Mouse (Mus musculus): Measurements from ENCODE around the gene Arid1b.

Gene Arid1b

DNA sequence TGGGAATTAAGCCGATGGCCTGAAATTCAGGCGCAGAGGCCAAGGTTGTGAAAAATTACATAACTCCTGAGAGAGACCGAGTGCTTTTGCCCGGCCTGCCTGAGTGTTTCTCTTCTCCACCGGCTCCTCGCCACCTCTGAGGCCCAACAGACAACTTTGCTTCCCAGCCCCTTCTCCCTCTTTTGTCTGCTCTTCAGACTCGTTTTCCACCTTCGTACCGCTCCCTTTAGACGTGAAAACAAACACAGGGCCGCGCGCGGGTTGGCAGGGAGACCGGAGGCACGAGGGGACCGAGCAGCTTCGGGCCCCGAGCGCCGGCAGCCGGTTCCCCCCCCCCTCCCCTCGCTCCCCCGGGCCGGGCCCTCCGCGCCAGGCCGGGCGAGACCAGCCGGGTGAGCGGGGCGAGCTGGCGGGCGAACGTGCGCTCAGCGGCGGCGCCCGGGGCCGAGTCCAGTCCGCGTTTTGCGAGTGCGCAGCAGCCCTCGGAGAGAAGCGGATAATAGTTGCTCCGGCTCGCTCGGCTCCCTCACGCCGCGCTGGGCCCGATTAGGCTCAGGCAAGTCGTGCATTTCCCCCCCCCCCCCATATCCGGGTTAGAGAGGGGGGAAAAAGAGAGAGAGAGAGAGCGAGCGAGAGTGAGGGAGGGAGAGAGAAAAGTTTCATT lies at the start of gene Arid1b:
Gene Arid1b (plus strand): TSS at position 493 of the 664 bp plus-strand sequence.
- no peak for DNase-seq (ENCODE audit: low read depth)

DNA sequence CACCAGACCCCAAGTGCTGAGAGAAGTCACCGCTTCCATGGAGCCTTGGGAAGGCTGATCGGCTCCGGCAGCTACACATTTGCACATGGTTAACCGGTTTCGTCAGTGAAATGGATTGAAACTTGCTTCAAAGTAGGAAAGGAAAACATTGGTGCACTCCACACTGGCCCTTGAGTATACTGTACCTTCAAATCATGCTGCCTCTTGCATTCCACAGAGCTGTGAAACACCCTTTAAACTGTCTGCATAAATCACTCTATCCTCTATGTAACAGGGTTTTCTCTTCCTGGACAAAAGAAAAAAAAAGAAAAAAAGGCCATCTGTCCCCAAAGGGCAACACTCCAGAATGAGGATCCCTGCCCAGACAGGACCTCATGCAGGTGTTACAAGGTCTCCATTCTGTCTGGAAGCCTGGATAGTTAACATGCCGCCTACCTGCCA lies 48.8 kb upstream of the Arid1b start:
- DNase-seq (ENCODE audit: low read depth): no peak

DNA sequence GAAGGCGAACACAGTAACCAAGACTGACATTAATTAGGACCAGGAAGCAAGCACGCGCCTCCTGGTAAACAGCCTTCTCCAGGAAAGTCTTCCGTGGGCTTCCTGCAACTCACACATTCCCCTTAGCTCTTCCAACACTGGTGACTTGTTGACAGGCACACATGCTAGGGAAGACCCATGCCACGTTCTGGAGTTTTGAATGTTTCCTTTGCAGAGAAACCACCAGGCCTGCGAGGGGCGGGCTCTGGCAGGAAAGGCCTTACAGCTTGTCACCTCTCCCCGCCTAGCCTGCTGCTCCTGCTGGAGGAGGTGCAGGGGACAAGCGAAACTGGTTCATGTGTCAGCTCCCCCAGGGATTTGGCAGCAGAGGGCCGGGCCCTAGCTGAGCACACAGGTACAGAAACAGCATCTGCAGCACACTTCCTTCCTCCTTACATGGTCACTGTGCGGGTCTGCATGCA lies 48.2 kb upstream of the Arid1b start:
- peak; percentile 14 for DNase-seq (ENCODE audit: low read depth)

DNA sequence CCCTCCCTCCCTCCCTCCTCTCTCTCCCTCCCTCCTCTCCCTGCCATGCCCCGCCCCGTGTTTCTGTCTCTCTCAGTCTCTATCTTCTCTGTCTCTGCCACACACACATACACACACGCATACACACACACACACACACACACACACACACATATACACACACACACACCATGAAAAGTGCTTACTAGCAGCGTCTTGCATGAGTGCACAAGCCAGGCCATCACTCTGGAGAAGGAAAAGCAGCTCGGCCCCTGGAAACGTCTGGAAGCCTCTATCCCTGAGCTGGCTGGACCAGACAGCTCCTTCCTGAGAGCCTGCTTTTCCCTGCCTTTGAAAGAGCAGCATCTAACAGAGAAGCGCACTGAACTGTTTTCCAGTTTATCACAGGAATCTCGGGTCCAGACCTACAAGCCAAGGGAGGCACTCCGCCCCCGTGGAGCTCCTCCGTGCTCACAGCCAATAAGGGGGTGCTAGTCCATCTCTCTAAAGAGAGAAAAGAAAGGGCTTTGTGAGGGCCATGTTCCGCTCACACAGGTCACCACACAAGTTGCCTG lies 47.6 kb upstream of the Arid1b start:
- DNase-seq (ENCODE audit: low read depth): no peak

DNA sequence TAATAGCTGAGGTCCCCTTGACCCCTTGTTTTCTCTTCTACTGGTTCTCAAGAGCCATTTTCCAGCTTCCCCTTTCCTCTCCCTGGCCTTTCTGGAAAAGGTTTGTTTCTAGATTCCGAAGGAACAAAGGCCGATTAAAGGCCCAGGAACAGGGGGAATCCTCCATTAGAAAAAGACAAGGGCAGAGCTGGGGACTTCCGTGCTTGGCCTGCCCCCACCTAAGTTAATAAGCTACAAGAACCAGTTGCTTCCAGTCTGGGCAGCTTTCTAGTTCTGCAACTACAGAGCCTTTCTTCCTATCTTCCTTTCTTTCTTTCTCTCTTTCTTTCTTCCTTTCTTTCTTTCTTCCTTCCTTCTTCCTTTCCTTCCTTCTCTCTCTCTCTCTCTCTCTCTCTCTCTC lies 47.1 kb upstream of the Arid1b start:
- no peak for DNase-seq (ENCODE audit: low read depth)

DNA sequence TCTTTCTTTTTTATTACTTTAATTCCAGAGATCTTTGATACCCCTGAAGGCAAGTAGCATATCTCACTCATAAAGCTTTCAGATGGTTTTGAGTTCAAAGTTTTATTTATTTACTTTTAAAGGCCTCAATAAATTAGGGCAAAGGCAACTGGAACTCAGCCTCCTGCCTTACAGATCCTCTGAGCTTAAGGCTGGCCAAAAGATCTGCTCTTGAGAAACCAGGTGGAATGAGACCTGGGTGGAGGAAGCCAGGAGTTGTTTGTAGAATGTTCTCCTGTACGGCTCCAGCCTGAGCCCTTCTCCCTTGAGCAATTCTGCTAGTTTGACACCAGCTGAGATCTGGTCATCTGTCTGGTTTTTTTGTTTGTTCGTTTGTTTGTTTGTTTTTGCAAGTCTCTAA lies 46.7 kb upstream of the Arid1b start:
- no peak for DNase-seq (ENCODE audit: low read depth)

DNA sequence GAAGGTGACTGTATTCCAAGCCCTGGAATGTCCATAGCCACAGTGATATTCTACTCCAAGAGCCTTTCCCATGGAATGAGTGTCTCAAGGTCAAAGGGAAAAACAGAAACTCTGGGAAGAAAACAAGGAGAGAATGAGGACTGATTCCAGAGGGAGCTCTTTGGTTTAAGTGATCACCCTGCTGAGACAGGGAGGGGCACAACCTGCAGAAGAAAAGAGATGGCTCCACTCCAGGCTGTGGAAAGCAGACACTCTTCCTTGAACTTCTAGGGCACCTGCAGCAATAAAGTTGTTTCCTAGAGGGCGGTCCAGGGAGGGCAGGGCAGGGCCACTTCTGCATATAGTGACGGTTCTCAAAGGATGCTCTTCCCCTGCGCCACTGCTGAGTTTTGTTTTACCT lies 45.6 kb upstream of the Arid1b start:
- no peak for DNase-seq (ENCODE audit: low read depth)

DNA sequence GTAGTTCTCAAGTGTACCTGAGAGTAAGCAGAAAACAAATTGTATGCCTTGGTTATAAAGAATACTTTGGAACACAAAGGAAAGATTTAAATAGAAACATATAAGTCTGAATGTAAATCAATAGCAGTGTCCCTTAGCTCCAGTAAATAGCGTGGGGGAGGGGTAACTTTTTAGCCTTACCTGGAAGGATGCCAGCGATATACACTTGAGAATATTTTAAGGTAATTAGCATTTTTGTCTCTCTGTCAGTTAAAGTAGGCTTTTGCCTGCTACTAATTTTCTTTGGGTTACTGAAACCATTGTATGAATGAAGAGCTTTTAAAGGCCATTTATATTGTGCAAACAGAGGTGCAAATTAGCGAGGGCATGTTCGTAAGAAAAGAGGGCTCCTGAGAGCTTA lies 39.7 kb upstream of the Arid1b start:
- no peak for DNase-seq (ENCODE audit: low read depth)

DNA sequence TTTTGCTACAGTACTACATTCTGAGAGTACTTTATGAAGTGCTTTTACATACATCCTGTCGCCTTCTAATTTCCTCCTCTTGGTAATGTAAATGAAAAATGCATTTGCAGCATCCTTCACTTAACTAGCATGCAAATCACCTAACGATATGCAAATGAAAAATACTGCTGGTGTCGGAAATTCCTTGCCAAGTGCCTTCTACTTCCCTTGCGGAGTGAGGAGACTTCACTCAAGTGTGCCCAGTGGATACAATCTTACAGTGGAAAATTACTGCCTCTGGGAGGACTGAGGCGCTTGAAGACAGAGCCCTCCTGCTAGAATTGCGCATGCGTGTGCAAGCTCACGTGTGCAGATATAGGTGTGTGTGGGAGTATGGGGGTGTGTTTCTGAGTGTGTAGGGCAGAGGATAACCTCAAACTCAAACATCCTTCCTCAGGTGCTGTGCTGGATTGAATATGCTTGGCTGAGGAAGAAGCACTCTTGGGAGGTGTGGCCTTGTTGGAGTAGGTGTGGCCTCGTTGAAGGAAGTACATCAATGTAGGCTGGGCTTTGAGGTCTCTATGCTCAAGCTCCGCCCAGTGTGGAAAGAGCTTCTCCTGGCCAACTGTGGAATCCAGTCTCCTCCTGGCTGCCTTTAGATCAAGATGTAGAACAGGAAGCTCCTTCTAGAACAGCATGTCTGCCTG lies 29.8 kb upstream of the Arid1b start:
- DNase-seq (ENCODE audit: low read depth): no peak

DNA sequence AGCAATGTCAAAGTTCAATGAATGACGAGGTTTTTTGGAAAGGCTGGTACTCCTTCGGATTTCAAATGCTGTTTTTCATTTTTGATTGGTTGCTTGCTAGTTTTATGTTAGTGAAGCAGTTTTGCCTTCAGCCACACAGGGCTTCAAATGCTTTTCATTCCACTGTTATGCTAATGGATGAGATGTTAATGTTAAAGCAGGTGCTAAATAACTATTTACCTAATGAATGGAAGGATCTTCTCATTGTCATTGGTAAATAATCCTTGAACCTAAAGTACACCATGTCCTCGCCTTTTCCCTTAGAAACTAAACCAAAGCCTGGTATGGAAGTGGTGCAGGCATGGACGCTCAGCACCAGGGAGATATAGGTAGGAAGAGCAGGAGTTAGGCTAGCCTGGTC lies 26.9 kb upstream of the Arid1b start:
- no peak for DNase-seq (ENCODE audit: low read depth)

DNA sequence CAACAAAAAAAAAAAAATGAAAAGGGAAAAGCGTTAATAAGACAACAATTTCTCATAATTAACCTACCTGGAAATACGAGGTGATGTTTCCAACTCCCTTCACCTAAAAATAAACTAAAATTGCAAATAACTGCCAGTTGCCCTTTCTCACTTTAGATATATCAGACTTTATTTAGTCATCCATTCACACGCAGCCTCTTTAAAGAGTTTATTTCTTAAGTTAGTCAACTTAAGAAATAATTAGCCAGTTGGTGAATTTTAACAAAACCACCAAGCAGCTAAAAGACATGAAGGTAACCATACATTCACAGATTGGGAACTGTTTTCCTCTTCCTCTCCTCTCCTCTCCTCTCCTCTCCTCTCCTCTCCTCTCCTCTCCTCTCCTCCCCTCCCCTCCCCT lies 26.1 kb upstream of the Arid1b start:
- no peak for DNase-seq (ENCODE audit: low read depth)

DNA sequence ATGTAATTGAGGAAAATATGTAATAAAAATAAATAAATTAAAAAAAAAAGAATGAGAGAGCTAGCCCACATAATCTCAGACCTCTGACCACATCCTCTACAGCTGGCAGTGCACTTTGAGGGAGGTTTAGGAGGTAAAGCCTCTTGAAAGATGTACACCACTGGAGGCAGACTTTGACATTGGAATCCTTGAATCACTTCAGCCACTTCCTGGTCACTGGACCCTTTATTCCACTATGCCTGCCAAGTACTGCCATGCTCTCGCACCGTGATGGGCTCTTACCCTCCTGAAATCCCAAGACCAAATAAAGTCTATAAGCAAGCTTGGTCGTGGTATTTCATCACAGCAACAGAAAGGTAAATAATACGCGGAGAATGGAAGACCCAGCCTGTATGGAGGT lies 25.3 kb upstream of the Arid1b start:
- no peak for DNase-seq (ENCODE audit: low read depth)

DNA sequence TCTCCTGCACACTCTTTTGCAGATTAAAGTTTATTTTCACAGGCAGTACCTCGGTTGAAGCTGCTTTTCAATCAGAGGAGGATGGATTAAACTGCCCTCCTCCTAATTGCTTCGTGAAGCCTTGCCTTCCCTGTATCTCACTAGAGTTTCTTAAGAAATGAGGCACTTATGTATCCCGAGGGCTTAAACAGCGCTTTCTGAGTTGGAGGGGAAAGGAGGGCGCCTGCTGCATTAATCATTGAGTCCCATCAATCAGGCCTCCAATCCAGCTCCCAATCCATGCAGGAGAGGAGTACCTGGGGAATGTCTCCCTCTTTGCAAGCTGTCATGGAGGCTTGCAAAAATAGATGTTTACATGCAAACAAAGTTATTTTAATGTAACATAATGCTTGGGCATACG lies 21.9 kb upstream of the Arid1b start:
- no peak for DNase-seq (ENCODE audit: low read depth)

DNA sequence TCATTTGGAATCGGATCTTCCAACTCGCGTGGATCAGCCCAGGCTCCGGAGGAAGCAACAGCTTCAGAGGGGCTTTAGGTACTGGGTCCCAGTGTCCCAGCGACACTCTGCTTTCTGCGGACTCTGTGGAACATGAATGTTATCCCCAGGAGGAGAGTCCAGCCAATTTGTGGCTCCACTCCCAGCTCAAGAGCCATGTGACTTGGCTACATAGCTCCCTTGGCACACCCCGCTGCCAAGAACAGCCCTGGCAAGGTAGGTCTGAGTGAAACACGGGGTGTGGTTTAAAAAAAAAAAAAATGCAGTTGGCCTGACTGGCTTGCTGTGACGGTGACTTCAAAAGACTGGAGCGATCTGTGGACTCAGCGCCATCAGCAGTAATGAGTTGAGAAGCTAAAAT lies 19.4 kb upstream of the Arid1b start:
- DNase-seq (ENCODE audit: low read depth): no peak

DNA sequence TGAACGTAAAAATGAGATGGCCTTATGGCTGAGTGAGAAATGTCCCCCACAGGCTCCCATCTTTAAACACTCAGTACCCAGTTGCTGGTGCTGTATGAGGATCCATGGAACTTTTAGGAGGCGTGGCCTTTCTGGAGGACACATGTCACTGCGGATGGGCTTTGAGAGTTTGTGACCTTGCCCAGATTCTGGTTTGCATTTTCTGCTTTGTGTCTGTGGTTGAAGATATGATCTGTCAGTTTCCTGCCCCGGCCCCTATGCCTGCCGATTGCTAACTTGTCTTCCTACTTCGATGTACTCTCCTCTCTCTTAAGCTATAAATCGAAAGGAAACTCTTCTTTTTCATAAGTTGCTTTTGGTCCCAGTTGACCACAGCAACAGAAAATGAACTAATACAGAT lies 14.0 kb upstream of the Arid1b start:
- no peak for DNase-seq (ENCODE audit: low read depth)

DNA sequence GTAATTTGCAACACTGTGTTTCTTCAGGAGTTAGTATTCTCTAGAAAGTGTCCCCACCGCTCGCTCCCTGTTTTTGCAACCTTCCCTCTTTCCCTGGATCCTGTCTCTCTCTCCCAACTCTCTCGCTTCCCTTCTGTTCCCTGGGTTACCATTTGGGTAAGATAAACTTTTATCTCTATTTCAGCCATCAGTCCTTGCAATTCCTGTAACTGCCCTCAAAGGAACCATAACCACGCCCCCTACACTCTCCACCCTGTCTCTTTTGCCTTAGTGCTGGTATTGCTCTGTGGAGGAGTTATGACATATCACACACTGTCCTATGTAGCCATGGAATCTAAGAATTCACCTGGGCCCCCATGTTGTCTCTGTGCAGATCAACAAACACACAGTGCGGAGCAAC lies 11.3 kb upstream of the Arid1b start:
- no peak for DNase-seq (ENCODE audit: low read depth)

DNA sequence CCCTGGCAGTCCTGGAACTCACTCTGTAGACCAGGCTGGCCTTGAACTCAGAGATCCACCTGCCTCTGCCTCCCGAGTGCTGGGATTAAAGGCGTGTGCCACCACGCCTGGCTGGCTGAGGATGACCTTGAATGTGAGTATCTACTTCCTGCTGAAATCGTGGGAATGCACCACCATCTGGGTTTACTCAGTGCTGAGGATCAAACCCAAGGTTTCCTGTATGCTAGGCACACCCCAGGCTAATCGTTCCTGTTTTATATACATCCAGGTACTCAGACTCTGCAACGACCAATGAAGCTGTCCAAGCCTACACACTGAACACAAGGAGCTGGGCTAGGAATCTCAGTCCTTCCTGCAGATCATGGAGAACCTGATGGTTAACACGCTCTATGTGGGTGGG lies 9.4 kb upstream of the Arid1b start:
- no peak for DNase-seq (ENCODE audit: low read depth)

DNA sequence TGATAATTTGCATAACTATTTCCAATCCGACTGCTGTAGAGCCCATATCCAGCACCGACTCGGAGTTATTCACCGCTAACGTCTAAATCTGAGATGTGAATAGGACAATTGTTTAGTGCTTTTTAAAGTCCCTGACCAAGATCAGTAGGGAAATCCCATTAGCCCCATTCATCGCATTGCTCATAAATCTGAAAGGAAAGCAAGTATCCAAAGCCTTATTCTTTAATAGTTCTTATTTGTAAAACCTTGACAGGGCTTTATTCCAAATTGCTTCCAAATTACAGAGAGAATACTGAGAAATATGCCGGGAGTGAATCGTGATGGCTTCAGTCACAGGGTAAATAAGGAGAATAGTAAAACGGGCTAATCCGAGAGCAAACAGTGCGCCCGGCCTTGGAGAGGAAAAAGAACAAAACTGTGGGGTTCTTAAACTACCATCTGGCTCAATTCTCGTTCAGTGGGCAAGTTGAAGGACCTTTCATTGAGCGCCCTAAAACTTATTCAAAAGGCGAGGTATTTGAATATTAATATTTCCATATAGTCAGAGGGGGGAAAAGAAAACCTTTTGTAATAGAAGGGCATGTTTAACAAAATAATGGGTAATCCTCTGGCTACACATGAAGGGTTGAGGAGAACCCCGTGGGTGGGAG lies 3.1 kb upstream of the Arid1b start:
- DNase-seq (ENCODE audit: low read depth): no peak

DNA sequence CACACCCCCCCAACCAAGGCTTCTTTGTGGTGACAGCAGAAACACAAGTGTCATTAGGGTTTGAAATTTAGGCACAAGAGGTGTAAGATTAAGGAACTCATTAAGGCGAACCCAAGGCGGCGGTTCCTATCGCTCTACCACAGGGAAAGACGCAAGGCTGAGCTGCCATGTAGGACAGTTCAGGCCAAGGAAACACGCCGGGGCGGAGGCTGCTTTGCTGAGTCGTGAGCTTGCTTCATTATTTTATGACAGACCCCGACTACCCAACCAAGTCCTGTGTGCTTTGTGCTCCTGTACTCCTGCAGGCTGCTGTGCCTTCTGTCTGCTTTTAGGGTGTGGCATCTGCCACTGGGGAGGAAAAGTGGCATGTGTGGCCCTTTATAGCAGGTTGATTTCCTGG lies 2.5 kb upstream of the Arid1b start:
- DNase-seq (ENCODE audit: low read depth): no peak

DNA sequence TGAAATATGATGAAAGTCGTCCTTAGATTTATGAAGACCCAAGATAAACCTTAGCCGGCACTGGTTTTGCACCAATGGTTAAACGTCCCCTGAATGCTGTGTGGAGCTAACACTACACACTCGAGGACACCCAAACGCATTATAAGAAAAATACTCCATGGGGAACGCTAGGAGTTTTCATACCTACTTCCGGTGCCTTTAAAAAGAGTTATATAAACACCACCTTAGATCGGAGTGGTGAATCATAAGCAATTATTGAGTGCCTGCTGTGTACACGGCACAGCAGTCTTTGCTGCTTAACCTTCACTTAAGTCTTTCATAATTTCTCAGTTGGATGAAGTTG lies 664 bp upstream of the Arid1b start:
- DNase-seq (ENCODE audit: low read depth): no peak

DNA sequence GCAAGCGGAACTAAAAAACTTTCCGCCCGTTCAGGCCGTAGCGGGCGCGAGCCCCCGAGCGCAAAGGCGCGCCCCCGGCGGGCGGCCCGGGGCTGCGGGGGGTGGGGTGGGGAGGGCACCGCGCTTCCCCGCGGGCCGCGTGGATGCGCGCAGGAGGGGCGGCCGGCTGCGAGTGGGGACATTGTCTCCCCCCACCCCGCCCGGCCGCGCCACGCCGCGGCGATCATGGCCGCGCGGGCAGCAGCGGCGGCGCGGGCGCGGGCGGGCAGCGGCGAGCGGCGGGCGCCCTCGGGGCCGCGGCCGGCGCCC lies 326 bp downstream of the Arid1b start:
- no peak for DNase-seq (ENCODE audit: low read depth)

DNA sequence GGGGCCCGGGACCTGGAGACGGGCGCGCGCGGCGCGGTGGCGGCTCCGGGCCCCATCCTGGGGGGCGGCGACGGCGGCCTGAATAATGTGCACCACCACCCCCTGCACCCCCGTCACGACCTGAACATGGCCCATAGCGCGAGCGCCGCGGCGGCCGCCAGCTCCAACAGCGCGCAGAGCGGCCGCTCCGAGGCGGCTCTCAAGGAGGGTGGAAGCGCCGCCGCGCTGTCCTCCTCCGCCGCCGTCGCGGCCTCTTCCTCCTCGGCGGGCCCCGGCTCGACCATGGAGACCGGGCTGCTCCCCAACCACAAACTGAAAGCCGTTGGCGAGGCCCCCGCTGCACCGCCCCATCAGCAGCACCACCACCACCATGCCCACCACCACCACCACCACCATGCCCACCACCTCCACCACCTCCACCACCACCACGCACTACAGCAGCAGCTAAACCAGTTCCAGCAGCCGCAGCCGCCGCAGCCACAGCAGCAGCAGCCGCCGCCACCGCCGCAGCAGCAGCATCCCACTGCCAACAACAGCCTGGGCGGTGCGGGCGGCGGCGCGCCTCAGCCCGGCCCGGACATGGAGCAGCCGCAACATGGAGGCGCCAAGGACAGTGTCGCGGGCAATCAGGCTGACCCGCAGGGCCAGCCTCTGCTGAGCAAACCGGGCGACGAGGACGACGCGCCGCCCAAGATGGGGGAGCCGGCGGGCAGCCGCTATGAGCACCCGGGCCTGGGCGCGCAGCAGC lies 855 bp downstream of the Arid1b start:
- DNase-seq (ENCODE audit: low read depth): no peak

DNA sequence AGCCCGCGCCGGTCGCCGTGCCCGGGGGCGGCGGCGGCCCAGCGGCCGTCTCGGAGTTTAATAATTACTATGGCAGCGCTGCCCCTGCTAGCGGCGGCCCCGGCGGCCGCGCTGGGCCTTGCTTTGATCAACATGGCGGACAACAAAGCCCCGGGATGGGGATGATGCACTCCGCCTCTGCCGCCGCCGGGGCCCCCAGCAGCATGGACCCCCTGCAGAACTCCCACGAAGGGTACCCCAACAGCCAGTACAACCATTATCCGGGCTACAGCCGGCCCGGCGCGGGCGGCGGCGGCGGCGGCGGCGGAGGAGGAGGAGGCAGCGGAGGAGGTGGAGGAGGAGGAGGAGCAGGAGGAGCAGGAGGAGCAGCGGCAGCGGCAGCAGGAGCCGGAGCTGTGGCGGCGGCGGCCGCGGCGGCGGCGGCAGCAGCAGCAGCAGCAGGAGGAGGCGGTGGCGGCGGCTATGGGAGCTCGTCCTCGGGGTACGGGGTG lies 1.5 kb downstream of the Arid1b start:
- no peak for DNase-seq (ENCODE audit: low read depth)
